Mouse (Mus musculus): ENCODE results near the gene Sft2d2. TPM values are rescaled to one million over a fixed set of nuclear protein-coding genes. Genes with fewer than 3 reads are reported as not detected.

Sft2d2 gene
- polyA plus RNA-seq, 1 experiment: 71.5 TPM

GRCm38 (mm10) chr1:165154162-165154561, 40.1 kb downstream of the Sft2d2 start:
- no peaks in the 10 kb centered on the region for H3K4me1 ChIP-seq (ENCODE audit: control insufficient read depth, insufficient read depth, low read length)
- H3K4me3 ChIP-seq (replicated peaks; ENCODE audit: extremely low read depth, low read depth, low read length): no peak overlapping the region
- no peak for DNase-seq
- WGBS: 59% methylated on average over 4 of the region's 4 CpGs
- no peak for TF ChIP-seq POLR2A (IDR thresholded peaks at IDR 0.05; ENCODE audit: borderline replicate concordance, extremely low read depth, low read depth, low read length)
- TF ChIP-seq CTCF (IDR thresholded peaks at IDR 0.05; ENCODE audit: insufficient read depth, low read length): no peak

- H3K4me3 ChIP-seq (replicated peaks; ENCODE audit: extremely low read depth, low read depth, low read length): no peak overlapping the region
- TF ChIP-seq POLR2A (IDR thresholded peaks at IDR 0.05; ENCODE audit: borderline replicate concordance, extremely low read depth, low read depth, low read length) (no peak), CTCF (IDR thresholded peaks at IDR 0.05; ENCODE audit: insufficient read depth, low read length) (no peak)
- no peaks in the 10 kb centered on the region for H3K4me1 ChIP-seq (ENCODE audit: control insufficient read depth, insufficient read depth, low read length)
- WGBS: 68% methylated on average over 8 of the region's 8 CpGs
- no peak for DNase-seq
Observed at GRCm38 (mm10) chr1:165151216-165151615, 43.0 kb downstream of the Sft2d2 start.

DNA sequence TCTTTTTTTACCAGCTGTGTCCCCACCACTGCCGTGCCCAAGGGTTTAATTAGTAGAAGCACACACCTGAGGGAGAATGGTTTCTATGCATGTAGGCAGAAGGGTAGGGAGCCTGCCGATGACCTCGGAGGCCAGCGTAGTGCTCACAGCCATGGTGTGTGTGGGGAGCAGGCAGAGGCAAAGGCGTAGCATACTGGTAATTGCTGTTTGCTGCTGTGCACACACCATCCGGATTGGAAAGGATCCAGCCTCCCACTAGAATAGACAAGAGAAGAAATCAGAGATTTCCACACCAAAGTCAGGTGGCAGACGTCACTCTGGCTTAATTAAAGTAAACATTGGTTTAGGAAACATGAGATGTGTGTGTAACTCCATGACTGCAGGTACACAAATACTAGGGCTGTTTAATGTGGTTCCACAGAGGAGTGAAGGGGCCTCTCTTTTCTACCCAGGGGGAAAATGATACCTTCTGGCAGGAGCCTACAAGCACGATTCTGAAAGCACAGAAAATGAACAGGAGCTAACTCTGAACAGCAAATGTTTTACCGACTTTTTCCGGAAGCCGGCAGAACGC, 51.8 kb downstream of the Sft2d2 start:
- no peak for TF ChIP-seq POLR2A (IDR thresholded peaks at IDR 0.05; ENCODE audit: borderline replicate concordance, extremely low read depth, low read depth, low read length)
- no peak for TF ChIP-seq CTCF (IDR thresholded peaks at IDR 0.05; ENCODE audit: insufficient read depth, low read length)
- 72% methylated on average over 12 of the region's 12 CpGs for WGBS
- no peak overlapping the region for H3K4me3 ChIP-seq (replicated peaks; ENCODE audit: extremely low read depth, low read depth, low read length)
- DNase-seq: no peak
- H3K4me1 ChIP-seq (ENCODE audit: control insufficient read depth, insufficient read depth, low read length): no peaks in the 10 kb centered on the region

GRCm38 (mm10) chr1:165140227-165140626, 54.0 kb downstream of the Sft2d2 start:
- Histone ChIP-seq H3K4me3 (replicated peaks; ENCODE audit: extremely low read depth, low read depth, low read length) (no peak overlapping the region), H3K4me1 (ENCODE audit: control insufficient read depth, insufficient read depth, low read length) (no peaks in the 10 kb centered on the region)
- TF ChIP-seq POLR2A (IDR thresholded peaks at IDR 0.05; ENCODE audit: borderline replicate concordance, extremely low read depth, low read depth, low read length) (no peak), CTCF (IDR thresholded peaks at IDR 0.05; ENCODE audit: insufficient read depth, low read length) (no peak)
- DNase-seq: no peak
- WGBS: 54% methylated on average over 3 of the region's 3 CpGs

DNA sequence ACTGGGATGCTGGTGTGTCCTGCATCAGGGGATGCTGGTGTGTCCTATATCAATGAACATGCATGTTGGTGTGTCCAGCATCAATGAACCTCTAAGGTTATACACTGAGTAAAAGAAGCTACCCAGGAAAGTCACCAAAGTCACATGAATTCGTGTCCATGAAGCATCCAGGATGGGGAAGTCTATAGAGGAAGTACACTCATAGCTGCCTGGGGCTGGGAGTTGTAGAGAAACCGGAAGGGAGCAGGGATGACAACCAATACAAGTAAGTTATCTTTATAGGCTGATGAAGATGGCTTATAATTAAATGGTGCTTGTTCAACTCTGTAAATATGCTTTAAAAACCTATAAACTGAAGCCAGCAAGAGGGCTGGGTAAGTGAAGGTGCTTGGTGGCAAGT, 60.4 kb downstream of the Sft2d2 start:
- H3K4me3 ChIP-seq (replicated peaks; ENCODE audit: extremely low read depth, low read depth, low read length): no peak overlapping the region
- H3K4me1 ChIP-seq (ENCODE audit: control insufficient read depth, insufficient read depth, low read length): no peaks in the 10 kb centered on the region
- no peak for DNase-seq
- 53% methylated on average over 2 of the region's 2 CpGs for WGBS
- no peak for TF ChIP-seq POLR2A (IDR thresholded peaks at IDR 0.05; ENCODE audit: borderline replicate concordance, extremely low read depth, low read depth, low read length)
- TF ChIP-seq CTCF (IDR thresholded peaks at IDR 0.05; ENCODE audit: insufficient read depth, low read length): no peak

GRCm38 (mm10) chr1:165133279-165133678, 61.0 kb downstream of the Sft2d2 start:
- no peak overlapping the region for H3K4me3 ChIP-seq (replicated peaks; ENCODE audit: extremely low read depth, low read depth, low read length)
- WGBS: 65% methylated on average over 5 of the region's 5 CpGs
- TF ChIP-seq POLR2A (IDR thresholded peaks at IDR 0.05; ENCODE audit: borderline replicate concordance, extremely low read depth, low read depth, low read length): no peak
- TF ChIP-seq CTCF (IDR thresholded peaks at IDR 0.05; ENCODE audit: insufficient read depth, low read length): no peak
- no peaks in the 10 kb centered on the region for H3K4me1 ChIP-seq (ENCODE audit: control insufficient read depth, insufficient read depth, low read length)
- no peak for DNase-seq

- Histone ChIP-seq H3K4me1 (ENCODE audit: control insufficient read depth, insufficient read depth, low read length) (no peaks in the 10 kb centered on the region), H3K4me3 (replicated peaks; ENCODE audit: extremely low read depth, low read depth, low read length) (no peak overlapping the region)
- 66% methylated on average over 14 of the region's 14 CpGs for WGBS
- DNase-seq: peak; percentile 65
- peak; percentile 59 for TF ChIP-seq CTCF (IDR thresholded peaks at IDR 0.05; ENCODE audit: insufficient read depth, low read length)
- no peak for TF ChIP-seq POLR2A (IDR thresholded peaks at IDR 0.05; ENCODE audit: borderline replicate concordance, extremely low read depth, low read depth, low read length)
Observed at GRCm38 (mm10) chr1:165132187-165132877, 61.9 kb downstream of the Sft2d2 start.

GRCm38 (mm10) chr1:165129573-165129972, 64.7 kb downstream of the Sft2d2 start:
- H3K4me3 ChIP-seq (replicated peaks; ENCODE audit: extremely low read depth, low read depth, low read length): no peak overlapping the region
- TF ChIP-seq CTCF (IDR thresholded peaks at IDR 0.05; ENCODE audit: insufficient read depth, low read length) (no peak), POLR2A (IDR thresholded peaks at IDR 0.05; ENCODE audit: borderline replicate concordance, extremely low read depth, low read depth, low read length) (no peak)
- 60% methylated on average over 5 of the region's 5 CpGs for WGBS

More at GRCm38 (mm10) chr1:165129573-165129972, 64.7 kb downstream of the Sft2d2 start:
- H3K4me1 ChIP-seq (ENCODE audit: control insufficient read depth, insufficient read depth, low read length): no peaks in the 10 kb centered on the region
- DNase-seq: no peak

Other genes starting within 250 kb of the Sft2d2 start
- 0.08 and 0.34 TPM in 2 replicates for gene Tbx19, start 33.7 kb downstream of the Sft2d2 start, polyA plus RNA-seq (2012; rRNA removed)
- gene Tiprl, start 42.6 kb upstream of the Sft2d2 start, polyA plus RNA-seq (2012; rRNA removed): 16.3 and 21.2 TPM in 2 replicates
- gene Gpr161, start 101.4 kb upstream of the Sft2d2 start, polyA plus RNA-seq (2012; rRNA removed): 2.8 and 3.0 TPM in 2 replicates

Measured in lung, adult 2 months (tissue).